Mouse (Mus musculus) erythroid progenitor cell, adult 5-6 weeks (primary cell): Measurements from ENCODE around the gene A230050P20Rik. TPM values are rescaled to one million over a fixed set of nuclear protein-coding genes. Genes with fewer than 3 reads are reported as not detected.

Experiments used
- ATAC-seq: replicated peaks from 2 replicates; pipeline ENCODE4 v1.8.0; 2016; ENCODE audit warnings: moderate number of reproducible peaks, mild to moderate bottlenecking, moderate TSS enrichment, inconsistent platforms; ENCODE audit not compliant: poor library complexity, low FRiP score, severe bottlenecking
- total RNA-seq, 2 experiments: library from RNA; stranded (forward) in 1 of 2; stranded (reverse) in 1 of 2; fragments of 150-400 nt in 1 of 2; fragments of 186-747, 209-891 nt in 1 of 2; gene quantifications; 2 replicates each; pipeline versions ENCODE4 v1.2.3 to v1.2.4; 2015 to 2017; ENCODE audit warnings: low replicate concordance in 2 of 2

A230050P20Rik gene
- total RNA-seq, 2 experiments from 2014 or later = 1.7 to 4.3 TPM

DNA sequence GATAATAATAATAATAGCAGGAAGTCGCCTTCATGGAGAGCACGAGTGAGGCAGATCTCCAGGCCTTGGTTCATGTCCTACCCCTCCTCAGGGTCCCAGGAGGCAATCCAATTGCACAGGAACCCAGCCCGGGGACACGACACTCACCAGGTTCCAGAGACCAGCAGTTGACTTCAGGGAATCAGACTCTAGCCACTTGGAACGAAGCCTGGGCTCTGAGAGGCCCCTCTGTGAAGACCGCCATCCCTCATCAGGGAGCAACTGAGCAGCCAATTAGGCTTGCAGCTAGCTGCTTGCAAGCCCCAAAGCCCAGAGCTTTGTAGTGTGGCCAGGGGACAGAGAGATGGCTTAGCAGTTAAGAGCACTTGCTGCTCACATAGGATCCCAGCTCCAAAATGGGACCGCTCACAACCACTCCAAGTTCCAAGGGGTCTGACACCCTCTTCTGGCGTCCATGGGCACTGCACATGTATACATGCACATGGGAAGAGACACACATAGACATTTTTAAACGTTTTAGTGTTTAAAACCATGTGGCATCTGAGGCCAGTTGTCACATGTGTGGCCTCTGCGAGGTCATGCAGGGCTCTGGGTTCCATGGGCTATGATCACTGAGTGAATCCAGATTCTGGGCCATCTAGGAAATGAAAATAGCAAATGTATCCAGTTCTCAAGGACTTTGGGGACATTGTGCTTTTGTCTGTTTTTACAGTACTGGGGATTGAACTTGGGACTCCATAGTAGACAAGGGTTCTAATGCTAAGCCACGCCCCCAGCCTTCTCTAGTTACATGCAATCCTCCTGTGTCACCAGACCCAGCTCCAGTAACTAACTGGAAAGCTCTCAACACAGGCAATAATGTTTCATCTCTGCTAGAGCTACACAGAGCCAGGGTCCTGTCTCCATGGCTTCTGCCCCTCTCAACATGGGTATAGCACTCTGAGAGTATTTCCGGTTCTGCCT lies 2.0 kb downstream of the A230050P20Rik start:
- no peak for ATAC-seq

DNA sequence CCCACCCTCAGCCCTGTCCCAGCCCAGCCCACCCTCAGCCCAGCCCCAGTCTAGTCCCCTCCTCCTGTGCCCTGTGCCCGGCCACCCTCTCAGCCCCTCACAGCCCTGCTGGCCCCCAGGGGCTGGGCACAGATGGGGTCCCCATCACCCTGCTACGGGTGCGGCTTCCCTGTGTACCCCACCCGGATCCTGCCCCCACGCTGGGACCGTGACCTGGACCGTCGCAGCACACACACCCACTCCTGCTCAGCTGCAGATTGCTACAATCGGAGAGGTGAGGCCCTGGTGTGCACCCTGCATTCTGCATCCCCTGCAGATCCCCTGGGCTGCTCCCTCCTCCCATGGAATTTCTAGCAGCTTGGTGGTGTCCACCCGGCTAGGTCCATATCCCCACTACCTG lies 4.5 kb downstream of the A230050P20Rik start:
- ATAC-seq = no peak

DNA sequence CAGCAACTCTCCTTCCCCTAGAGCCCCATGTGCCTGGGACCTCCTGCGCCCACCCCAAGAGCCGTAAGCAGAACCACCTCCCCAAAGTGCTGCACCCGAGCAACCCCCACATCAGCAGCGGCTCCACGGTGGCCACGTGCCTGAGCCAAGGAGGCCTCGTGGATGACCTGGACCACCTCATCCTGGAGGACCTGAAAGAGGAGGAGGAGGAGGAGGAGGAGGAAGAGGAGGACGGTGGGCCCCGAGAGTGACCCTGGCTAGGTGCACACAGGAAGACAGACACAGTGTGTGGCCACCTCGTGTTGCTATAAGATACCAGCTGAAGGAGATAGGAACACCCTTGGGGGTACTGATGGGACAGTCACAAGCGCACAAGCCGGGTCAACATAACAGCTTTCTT lies 5.1 kb downstream of the A230050P20Rik start:
- ATAC-seq = no peak

DNA sequence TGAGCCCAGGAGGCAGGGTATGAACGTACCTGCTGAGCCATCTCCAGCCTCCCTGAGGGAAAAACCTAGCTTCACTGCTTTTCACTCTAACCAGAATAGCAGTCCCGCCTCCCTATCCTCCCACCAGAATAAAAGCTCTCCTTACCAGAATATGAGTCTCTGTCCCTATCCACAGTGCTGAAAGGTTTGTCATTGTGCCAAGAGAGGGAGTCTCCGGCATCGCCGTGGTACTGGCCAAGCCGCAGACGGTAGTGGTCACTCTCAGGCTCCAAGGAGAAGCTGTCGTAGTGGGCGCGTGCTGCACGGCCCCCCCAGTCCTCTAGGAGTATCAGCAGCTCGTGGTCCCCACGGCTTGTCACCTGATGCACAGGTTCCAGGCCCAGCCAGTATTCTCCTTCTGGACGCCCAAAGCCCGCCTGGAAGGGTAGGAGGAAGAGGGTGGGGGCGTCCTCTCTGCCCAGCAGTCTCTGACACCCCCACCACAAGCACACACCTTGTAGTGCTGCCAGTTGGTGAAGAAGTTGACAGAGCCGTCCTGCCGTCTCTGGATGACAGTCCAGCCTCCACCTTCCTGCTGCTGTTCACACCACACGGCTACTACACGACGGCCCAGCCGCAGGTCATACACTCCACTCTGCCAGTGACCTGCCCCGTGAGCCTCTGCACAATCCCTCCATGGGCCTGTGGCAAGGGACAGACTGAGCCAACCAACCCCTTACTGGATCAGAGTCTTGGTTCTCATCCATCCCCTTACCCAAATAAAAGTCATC lies 6.8 kb downstream of the A230050P20Rik start:
- ATAC-seq = no peak

DNA sequence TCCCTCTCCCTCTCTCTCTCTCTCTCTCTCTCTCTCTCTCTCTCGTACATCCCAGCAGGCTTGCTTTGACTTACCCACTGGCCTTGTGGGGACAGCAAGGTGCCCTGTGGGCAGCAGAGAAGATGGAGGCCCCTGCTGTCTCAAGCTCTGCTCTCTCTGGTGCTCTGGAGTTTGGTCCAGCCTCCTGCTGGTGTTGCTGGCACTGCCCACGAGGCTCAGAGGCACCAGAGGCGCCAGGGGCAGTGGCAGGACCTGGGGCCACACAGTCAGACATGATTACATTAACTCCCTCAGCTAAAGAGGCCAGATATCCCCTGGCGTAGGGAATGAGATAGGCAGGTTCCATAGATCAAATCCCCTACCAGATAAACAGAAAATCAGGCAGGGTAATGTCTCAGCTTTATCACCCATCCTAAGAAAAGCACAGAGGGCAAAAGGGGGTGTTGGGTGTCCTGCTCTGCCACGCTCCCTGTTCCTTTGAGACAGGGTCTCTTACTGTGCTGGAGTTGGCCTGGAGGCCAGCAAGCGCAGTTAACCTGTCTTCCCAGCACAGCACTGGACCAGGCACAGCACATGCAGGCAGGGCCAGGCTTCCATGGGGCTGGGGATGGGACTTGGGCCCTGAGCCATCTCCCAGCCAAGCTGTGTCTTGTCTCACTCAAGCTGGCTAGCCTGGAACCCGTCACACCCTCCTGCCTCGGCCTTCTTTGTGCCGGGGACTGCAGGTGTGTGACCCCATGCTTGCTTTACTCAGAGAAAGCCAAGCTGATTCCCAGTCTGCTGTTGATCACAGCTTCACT lies 8.1 kb downstream of the A230050P20Rik start:
- ATAC-seq = no peak

DNA sequence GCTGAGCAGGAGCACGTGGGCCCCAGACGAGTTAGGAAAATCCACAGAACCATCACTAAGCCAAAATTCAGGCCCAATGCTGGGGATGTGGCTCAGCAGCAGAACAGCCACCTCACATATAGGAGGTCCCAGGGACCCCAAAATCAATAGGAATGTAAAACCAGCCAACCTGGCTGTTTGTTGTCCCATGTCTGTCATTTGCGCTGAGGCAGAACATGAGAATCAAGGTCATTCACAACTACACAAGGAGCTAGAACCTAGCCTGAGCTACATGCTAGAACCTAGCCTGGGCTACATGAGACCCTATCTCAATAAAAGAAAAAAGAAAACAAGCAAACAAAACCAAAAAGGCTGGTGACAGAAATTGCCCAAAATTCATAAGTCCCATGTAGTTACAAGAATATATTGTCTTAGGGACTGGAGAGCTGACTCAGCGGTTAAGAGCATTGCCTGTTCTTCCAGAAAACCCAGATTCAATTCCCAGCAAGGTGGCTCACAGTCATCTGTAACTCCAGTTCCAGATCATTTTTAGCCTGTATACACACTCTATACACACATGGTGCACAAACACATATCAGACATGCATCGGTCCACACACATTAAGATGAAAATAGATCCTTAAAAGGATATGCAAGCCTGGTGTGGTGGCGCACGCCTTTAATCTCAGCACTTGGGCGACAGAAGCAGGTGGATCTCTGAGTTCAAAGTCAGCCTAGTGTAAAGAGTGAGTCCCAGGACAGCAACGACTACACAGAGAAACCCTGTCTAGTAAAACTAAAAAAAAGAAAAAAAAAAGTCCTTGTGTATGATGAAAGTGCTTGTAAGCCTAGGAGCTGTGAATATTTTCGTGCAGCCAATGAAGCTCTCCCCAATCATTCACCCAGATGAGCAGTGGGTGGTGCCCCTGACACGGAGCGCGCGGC lies 8.9 kb downstream of the A230050P20Rik start:
- ATAC-seq = no peak

DNA sequence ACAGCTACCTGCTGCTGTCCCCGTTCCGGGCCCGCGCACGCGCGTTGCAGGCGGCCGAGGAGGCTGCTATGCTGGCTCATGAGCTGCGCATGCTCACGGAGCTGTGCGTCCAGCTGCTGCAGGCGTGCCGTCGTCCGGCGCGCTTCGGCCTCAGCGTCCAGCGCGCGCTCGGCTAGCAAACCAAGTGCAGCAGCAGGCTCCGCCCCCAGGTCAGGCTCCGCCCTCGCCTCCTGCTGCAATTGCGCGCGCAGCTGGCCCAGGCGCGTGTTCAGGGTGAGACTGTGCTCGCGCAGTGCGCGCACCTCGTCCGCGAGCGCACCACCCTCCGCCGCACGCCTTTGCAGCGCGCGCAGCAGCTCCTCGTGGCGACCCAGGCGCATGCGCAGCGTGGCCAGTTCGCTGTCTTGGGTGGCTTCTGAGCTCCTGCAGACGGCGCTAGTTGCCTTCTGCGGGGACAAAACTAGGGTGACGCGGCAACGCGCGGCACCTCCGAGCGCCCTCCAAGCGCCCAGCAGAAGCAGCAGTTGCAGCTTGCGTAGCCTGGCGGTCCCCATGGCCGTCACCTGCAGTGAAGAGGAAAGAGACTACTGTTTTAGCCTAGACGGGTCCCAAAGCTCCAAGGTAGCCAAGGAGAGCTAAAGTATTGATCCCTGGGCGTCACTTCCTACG lies 9.7 kb downstream of the A230050P20Rik start:
- ATAC-seq = peak; percentile 92

DNA sequence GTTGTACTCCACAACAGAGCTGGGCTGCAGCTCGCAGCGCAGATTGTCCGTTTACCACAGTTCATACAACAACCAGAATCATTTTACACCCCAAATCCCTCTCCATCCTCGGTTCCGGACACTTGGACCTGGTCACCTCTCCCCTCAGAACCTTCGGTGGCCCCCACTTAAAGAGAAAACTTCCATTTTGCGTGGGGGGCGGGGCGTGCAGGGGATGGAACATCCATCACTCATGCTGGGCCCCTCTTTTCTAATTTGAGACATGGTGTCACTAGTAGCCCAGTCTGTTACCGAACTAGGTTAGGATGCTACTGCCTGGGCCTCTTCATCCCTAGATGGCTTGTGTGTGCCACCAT lies 10.2 kb downstream of the A230050P20Rik start:
- ATAC-seq = no peak

DNA sequence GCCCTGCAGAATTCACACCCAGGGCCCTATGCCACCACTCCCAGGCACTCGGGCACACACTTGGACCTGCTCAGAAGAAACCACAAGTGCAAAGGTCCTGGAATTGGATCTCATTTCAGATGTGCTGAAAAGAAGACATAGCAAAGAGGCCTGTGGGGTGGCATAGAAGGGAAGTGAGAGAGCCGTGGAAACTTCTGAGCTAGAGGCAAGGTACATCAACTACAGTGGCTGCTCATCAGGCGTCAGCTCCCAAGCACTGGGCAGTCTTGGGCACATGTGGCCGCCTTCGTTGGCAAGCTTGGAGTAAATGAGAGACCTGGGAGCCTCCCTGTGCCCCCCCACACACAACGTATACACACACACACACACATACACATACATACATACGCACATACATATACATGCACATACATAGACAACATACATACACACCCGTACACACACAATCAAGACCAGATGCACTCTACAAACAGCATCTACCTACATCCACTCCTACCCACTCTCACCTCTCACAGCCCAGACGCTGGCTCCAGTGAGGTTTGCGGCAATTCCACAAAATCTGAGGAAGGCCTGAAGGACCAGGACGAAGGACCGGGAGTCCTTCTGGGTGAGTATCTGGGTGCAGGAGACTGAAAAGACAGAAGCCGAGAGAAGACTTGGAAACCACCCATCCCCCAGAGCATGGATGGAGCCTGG lies 10.8 kb downstream of the A230050P20Rik start, which contains the start of gene Angptl6:
Angptl6 (minus strand) TSS at position 631 of the 696 bp plus-strand sequence.
- ATAC-seq = no peak

DNA sequence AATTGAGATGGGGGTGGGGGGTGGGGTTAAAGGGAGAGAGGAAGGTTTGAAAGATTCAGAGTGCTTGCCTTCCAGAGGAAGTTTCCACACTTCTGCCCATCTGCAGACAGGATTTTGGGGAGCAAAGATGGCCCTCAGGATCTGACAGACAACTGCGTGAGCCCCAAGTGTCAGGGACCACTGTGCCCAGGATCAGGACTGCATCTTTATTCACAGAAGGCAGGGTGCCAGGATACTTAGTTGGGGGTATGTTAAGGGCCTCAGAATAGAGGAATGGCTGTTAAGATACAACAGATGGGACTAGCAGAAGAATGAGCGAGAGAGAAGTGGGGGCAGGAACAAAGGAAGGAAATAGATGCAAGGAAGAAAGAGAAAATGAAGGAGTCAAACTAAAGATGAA lies 18.1 kb downstream of the A230050P20Rik start:
- no peak for ATAC-seq

DNA sequence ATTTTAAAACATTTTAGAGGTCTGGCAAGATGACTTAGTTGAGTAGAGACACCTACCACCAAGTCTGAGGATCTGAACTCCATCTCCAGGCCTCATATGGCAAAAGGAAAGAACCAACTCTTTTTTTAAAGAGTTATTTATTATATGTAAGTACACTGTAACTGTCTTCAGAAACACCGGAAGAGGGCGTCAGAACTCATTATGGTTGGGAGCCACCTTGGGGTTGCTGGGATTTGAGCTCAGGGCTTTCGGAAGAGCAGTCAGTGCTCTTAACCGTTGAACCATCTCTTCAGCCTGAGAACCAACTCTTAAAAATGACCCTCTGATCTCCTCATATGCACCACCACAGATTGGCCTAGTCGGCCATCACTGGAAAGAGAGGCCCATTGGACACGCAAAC lies 18.7 kb downstream of the A230050P20Rik start:
- no peak for ATAC-seq

DNA sequence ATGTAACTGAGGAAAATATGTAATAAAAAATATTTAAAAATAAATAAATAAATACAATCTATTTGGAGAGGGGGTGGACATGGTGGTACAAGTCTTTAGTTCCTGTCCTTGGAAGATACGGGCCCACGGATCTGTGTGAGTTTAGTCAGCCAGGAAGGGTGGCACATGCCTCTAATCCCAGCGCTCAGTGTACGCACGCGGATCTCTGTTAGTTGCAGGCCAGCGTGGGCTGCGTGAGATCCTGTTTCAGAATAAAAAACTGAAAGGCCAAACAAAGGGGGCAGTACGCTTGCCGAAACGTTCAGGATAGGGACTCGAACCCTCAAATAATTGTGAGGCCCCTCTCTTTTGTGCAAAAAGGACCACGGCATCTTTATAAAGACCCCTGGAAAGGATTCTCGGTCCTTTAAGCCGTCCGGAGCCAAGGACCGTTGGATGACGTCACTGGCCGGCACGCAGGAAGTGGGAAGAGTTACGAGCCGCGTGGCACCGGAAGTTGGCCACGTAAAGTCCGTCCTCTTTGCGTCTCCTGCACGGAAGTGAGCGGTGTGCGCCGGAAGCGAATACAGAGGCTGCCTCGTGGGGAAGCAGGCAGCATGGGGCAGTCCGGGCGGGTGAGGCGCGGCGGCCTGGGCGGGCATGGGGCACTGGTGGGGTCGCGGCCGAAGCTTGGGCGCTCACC lies 19.4 kb downstream of the A230050P20Rik start, which contains the start of gene Ppan:
Ppan (plus strand) TSS at position 472 of the 682 bp plus-strand sequence.
- ATAC-seq = peak; percentile 100

DNA sequence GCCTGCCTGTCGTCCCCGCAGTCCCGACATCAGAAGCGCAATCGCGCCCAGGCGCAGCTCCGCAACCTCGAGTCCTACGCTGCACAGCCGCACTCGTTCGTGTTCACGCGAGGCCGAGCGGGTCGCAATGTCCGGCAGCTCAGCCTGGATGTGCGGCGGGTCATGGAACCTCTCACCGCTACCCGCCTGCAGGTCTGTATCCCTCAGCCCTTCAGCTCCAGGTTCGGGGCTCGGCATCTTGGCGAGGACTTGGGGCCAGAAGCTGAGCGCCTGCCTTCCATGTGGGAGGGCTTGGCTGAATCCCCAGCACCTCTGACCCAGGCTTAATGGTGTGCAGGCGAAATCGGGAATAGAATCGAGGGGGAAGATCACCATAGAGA lies 19.9 kb downstream of the A230050P20Rik start:
- no peak for ATAC-seq

DNA sequence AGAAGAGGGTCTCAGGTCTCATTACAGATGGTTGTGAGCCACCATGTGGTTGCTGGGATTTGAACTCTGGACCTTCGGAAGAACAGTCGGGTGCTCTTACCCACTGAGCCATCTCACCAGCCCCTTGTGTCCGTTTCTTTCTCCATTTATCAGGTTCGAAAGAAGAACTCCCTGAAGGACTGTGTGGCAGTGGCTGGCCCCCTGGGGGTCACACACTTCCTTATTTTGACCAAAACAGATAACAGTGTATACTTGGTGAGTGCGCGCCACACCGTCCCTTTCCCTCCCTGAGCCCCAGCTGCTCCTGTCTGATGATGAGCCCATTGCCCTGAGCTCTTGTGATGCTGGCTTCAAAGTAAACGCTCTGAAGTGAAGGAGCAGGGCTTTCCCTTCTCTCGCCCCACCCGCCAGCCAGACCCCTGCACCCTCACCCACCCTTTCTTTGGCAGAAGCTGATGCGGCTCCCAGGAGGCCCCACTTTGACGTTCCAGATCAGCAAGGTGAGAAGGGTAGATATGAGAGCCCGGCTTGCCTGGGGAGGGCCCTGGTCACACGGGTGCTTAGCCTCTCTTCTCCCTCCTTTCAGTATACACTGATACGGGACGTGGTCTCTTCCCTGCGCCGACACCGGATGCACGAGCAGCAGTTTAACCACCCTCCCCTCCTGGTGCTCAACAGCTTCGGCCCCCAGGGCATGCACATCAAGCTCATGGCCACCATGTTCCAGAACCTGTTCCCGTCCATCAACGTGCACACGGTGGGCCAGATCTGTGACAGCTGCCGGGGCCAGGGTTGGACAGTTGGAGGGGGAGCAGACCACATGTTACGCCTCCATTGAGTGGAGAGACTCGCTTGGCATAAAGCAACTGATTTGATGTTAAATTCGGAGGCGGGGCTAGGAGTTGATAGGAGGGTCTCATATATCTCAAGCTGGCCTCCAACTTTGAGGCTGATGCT lies 21.0 kb downstream of the A230050P20Rik start:
- no peak for ATAC-seq

DNA sequence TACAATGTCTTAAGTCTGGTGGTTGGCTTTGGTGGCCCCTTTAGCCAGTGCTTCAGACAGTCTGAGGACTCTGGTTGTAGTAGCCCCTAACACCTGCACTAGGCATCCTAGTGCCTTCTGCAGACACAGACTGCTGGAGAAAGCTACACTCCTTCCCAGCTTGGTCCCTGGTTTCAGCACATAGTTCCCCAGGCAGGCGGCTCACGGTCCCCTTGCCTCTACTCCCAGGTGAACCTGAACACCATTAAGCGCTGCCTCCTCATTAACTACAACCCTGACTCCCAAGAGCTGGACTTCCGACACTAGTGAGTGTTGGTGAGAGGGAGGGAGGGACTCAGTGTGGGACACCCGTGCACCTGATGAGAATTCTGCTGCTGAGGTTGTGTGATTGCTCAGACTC lies 22.0 kb downstream of the A230050P20Rik start:
- no peak for ATAC-seq
